Mouse (Mus musculus) forebrain, embryonic 11.5 days (tissue): ENCODE measurements around the gene Pafah1b2. TPM values are rescaled to one million over a fixed set of nuclear protein-coding genes. Genes with fewer than 3 reads are reported as not detected.
A peak's percentile ranks its signal among the peaks of the same experiment; 100 is the strongest.

Experiments
- ATAC-seq: fragments of 200-750 bp; cut with Nextera tagmentation; replicated peaks from 2 replicates; pipeline ENCODE4 v1.8.0; 2017; ENCODE audit warnings: moderate TSS enrichment; ENCODE audit not compliant: low FRiP score
- DNase-seq: peaks from one replicate; pipeline ENCODE4 v3.0.0-alpha.2; 2017; ENCODE audit warnings: low spot score
- H3K27ac ChIP-seq: fragments of 300-500 bp; sonication (generic); 2 replicates; pipeline ENCODE4 v1.5.1; 2014; ENCODE audit warnings: low read depth, low read length
- H3K27me3 ChIP-seq: fragments of 300-500 bp; sonication (generic); 2 replicates; pipeline ENCODE4 v1.6.1; 2014; ENCODE audit warnings: mild to moderate bottlenecking, low read length, mixed read lengths; ENCODE audit not compliant: control insufficient read depth, insufficient read depth
- H3K36me3 ChIP-seq: fragments of 300-500 bp; sonication (generic); 2 replicates; pipeline ENCODE4 v1.6.1; 2014; ENCODE audit warnings: mild to moderate bottlenecking, low read length, moderate library complexity, mixed read lengths; ENCODE audit not compliant: control insufficient read depth, insufficient read depth
- H3K4me1 ChIP-seq: fragments of 300-500 bp; sonication (generic); replicated peaks from 2 replicates; pipeline ENCODE4 v1.6.1; 2014; ENCODE audit warnings: low read length, mixed read lengths; ENCODE audit not compliant: control insufficient read depth, insufficient read depth
- H3K4me2 ChIP-seq: fragments of 300-500 bp; sonication (generic); 2 replicates; pipeline ENCODE4 v1.6.1; 2014; ENCODE audit warnings: low read depth, mild to moderate bottlenecking, low read length, moderate library complexity, mixed read lengths; ENCODE audit not compliant: severe bottlenecking
- H3K4me3 ChIP-seq: fragments of 300-500 bp; sonication (generic); 2 replicates; pipeline ENCODE4 v1.5.1; 2014; ENCODE audit warnings: low read depth, low read length
- H3K9ac ChIP-seq: fragments of 300-500 bp; sonication (generic); 2 replicates; pipeline ENCODE4 v1.6.1; 2014; ENCODE audit warnings: low read length
- H3K9me3 ChIP-seq: fragments of 300-500 bp; sonication (generic); 2 replicates; pipeline ENCODE4 v1.6.1; 2016; ENCODE audit warnings: low read length, mixed read lengths; ENCODE audit not compliant: control insufficient read depth
- WGBS: fragments of 180-500 bp; shearing (Covaris S2); extraction: QIAGEN DNeasy Blood & Tissue Kit; methylation state at CpG from one replicate; pipeline ENCODE4 v1.1.7; 2014; 5-methylcytosine and 5-hydroxymethylcytosine counted together
- polyA plus RNA-seq: library from polyadenylated mRNA; unstranded; fragments of >200 nt; fragmentation: Nextera tagmentation; extraction: Ambion mirVana; gene quantifications from 2 replicates; pipeline ENCODE4 v1.2.1, GENCODE M21; 2014

Gene Pafah1b2
- polyA plus RNA-seq, 1 experiment from 2014 or later: 274 TPM

GRCm38 (mm10) chr9:46030968-46031367 lies 18.5 kb upstream of the Pafah1b2 start:
- Histone ChIP-seq H3K9me3 (no peaks in the 10 kb centered on the region), H3K4me2 (no peak overlapping the region), H3K27ac (no peak overlapping the region), H3K9ac (no peak overlapping the region), H3K27me3 (no peaks in the 10 kb centered on the region), H3K36me3 (no peaks in the 10 kb centered on the region), H3K4me3 (no peak overlapping the region), H3K4me1 (no peaks in the 10 kb centered on the region)
- DNase-seq (no peak), ATAC-seq (no peak)
- WGBS: 78% methylated on average over 6 of the region's 6 CpGs

DNA sequence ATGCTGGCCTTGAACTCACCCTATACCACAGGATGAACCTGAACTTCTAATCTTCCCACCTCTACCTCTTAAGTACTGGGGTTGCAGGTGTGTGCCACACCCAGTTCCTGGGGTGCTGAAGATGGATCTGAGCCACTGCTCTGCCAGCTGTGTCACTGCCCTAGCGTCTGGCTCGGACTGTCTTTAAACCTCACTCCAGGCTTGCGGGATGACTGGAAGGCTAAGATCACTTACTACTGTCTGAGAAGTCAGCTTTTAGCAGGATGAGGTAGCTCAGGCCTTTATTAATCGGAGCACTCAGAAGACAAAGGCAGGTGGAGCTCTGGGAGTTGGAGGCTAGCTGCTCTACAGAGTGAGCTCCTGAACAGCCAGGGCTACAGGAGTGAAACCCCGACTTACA lies 17.7 kb upstream of the Pafah1b2 start:
- DNase-seq (no peak), ATAC-seq (no peak)

GRCm38 (mm10) chr9:46029534-46029933 lies 17.0 kb upstream of the Pafah1b2 start:
- 78% methylated on average over 6 of the region's 6 CpGs for WGBS
- Histone ChIP-seq H3K4me3 (no peak overlapping the region), H3K9ac (no peak overlapping the region), H3K27ac (no peak overlapping the region), H3K36me3 (no peaks in the 10 kb centered on the region), H3K9me3 (no peaks in the 10 kb centered on the region), H3K4me2 (no peak overlapping the region), H3K27me3 (no peaks in the 10 kb centered on the region), H3K4me1 (no peaks in the 10 kb centered on the region)
- ATAC-seq (no peak), DNase-seq (no peak)

More for the DNA sequence above, 17.7 kb upstream of the Pafah1b2 start:
- Histone ChIP-seq H3K9me3 (no peaks in the 10 kb centered on the region), H3K27ac (no peak overlapping the region), H3K4me1 (no peaks in the 10 kb centered on the region), H3K4me3 (no peak overlapping the region), H3K9ac (no peak overlapping the region), H3K27me3 (no peaks in the 10 kb centered on the region), H3K4me2 (no peak overlapping the region), H3K36me3 (no peaks in the 10 kb centered on the region)
- WGBS: 82% methylated on average over 5 of the region's 5 CpGs

- 37% methylated on average over 8 of the region's 8 CpGs for WGBS
- no peak for DNase-seq
These were observed 15.5 kb upstream of the Pafah1b2 start for GRCm38 (mm10) chr9:46027994-46028393.

GRCm38 (mm10) chr9:46026058-46026849 lies 13.8 kb upstream of the Pafah1b2 start:
- Histone ChIP-seq H3K4me3 (no peak overlapping the region), H3K4me2 (no peak overlapping the region), H3K4me1 (no peaks in the 10 kb centered on the region), H3K9ac (no peak overlapping the region), H3K27ac (no peak overlapping the region), H3K36me3 (no peaks in the 10 kb centered on the region), H3K9me3 (no peaks in the 10 kb centered on the region), H3K27me3 (no peaks in the 10 kb centered on the region)
- DNase-seq: no peak
- no peak for ATAC-seq
- 91% methylated on average over 9 of the region's 9 CpGs for WGBS

More at GRCm38 (mm10) chr9:46027994-46028393, 15.5 kb upstream of the Pafah1b2 start:
- Histone ChIP-seq H3K4me1 (no peaks in the 10 kb centered on the region), H3K9ac (no peak overlapping the region), H3K27ac (no peak overlapping the region), H3K36me3 (no peaks in the 10 kb centered on the region), H3K4me2 (no peak overlapping the region), H3K9me3 (no peaks in the 10 kb centered on the region), H3K4me3 (no peak overlapping the region), H3K27me3 (no peaks in the 10 kb centered on the region)
- ATAC-seq: no peak

DNA sequence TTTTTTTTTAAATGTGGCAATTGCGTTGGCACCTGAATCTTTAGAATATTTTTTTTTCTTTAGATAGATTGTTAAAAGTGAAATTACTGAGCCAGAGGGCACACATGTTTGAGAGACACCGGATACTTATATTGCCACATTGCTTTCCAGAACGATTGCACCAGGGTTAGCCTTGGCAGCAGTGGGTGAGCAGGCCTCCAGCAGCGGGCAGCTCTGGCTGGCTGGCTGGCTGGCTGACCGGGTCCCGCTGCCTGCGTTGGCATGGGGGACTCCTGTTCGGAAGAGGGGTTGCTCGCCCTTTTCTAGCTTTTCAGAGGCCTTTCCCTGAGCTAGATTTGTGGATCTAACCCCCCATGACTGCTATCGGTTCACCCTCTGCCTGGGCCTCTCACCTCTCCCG lies 11.1 kb upstream of the Pafah1b2 start:
- WGBS: 95% methylated on average over 11 of the region's 11 CpGs
- H3K9me3 ChIP-seq: no peaks in the 10 kb centered on the region
- ATAC-seq: no peak
- no peaks in the 10 kb centered on the region for H3K36me3 ChIP-seq
- H3K27me3 ChIP-seq: no peaks in the 10 kb centered on the region
- H3K4me3 ChIP-seq: no peak overlapping the region
- no peak overlapping the region for H3K4me2 ChIP-seq
- DNase-seq: no peak
- H3K27ac ChIP-seq: no peak overlapping the region
- H3K9ac ChIP-seq: no peak overlapping the region
- H3K4me1 ChIP-seq: no peaks in the 10 kb centered on the region

DNA sequence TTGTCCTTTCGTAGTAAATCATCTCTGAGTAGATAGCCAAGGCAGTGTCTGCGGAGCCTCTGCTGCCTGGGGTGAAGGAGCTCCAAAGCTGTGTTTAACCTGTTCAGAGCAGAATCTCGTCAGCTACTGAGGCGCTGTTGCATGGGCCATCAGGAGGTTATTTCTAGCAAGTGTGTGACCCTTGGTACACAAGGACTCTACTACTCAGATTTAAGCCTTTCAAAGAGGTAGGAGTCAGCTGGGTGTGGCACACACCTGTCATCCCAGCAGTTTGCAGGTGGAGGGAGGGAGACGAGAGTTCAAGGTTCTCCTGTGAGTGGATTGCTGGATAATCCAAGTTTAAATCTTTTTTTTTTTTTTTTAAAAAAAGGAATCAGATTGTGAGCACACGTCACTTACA lies 7.5 kb upstream of the Pafah1b2 start:
- no peaks in the 10 kb centered on the region for H3K9me3 ChIP-seq
- H3K4me2 ChIP-seq: no peak overlapping the region
- no peak overlapping the region for H3K9ac ChIP-seq
- H3K4me3 ChIP-seq: no peak overlapping the region
- H3K27ac ChIP-seq: no peak overlapping the region
- ATAC-seq (no peak), DNase-seq (no peak)
- H3K27me3 ChIP-seq: no peaks in the 10 kb centered on the region
- H3K4me1 ChIP-seq: peaks cover 14% of the 10 kb centered on the region
- H3K36me3 ChIP-seq: no peaks in the 10 kb centered on the region
- WGBS: 84% methylated on average over 6 of the region's 6 CpGs

DNA sequence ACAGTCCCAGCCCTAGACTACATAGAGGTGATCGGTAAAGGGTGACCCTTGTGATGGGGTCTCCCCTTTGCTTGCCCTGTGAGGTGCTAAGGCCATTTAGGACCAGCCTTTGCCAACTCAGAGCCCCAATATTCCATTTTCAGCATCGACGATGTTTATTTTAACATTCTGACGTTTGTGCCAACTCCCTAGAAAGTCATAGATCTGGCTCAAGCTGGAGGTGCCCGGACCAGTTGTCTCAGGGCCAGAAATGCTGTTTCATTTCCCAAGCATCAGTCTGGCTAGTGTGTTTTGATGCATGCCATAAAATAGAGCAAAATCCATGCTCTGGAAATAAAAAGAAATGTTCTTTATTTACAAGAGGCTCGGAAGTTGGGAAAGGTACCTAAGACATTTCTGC lies 5.8 kb upstream of the Pafah1b2 start:
- no peak for ATAC-seq
- no peak overlapping the region for H3K4me2 ChIP-seq
- WGBS: 93% methylated on average over 6 of the region's 6 CpGs

GRCm38 (mm10) chr9:46016417-46016816 lies 3.9 kb upstream of the Pafah1b2 start:
- Histone ChIP-seq H3K4me1 (peaks cover 21% of the 10 kb centered on the region), H3K9ac (no peak overlapping the region), H3K36me3 (no peaks in the 10 kb centered on the region), H3K9me3 (no peaks in the 10 kb centered on the region), H3K4me3 (no peak overlapping the region), H3K4me2 (0 out of 2 replicates have a peak overlapping the region, but pooled peaks have one; percentile 9), H3K27ac (no peak overlapping the region), H3K27me3 (no peaks in the 10 kb centered on the region)
- WGBS: 59% methylated on average over 4 of the region's 4 CpGs
- DNase-seq (no peak), ATAC-seq (no peak)

More for the DNA sequence above, 5.8 kb upstream of the Pafah1b2 start:
- DNase-seq: no peak
- no peaks in the 10 kb centered on the region for H3K36me3 ChIP-seq
- H3K27ac ChIP-seq: no peak overlapping the region
- H3K9ac ChIP-seq: no peak overlapping the region
- no peaks in the 10 kb centered on the region for H3K27me3 ChIP-seq
- no peaks in the 10 kb centered on the region for H3K9me3 ChIP-seq
- peaks cover 21% of the 10 kb centered on the region for H3K4me1 ChIP-seq
- no peak overlapping the region for H3K4me3 ChIP-seq
